Mouse (Mus musculus): ENCODE data around the gene Kremen2. TPM values are rescaled to one million over a fixed set of nuclear protein-coding genes. Genes with fewer than 3 reads are reported as not detected.

Kremen2 gene
- polyA plus RNA-seq, 1 experiment from 2014 or later: 2.2 TPM

- peaks cover 48% of the 10 kb centered on the region for H3K4me1 ChIP-seq
- peaks cover 22% of the 10 kb centered on the region for H3K27me3 ChIP-seq
- H3K4me3 ChIP-seq (replicated peaks): no peak overlapping the region
- no peaks in the 10 kb centered on the region for H3K9me3 ChIP-seq (replicated peaks)
- 16% methylated on average over 3 of the region's 3 CpGs for WGBS
- peak overlapping the region; percentile 78 for H3K27ac ChIP-seq
- no peaks in the 10 kb centered on the region for H3K36me3 ChIP-seq
- no peak overlapping the region for H3K9ac ChIP-seq
- peak; percentile 70 for ATAC-seq (replicated peaks; ENCODE audit: low FRiP score)
- H3K4me2 ChIP-seq: no peak overlapping the region
Observed at GRCm38 (mm10) chr17:23695801-23696200, 49.8 kb downstream of the Kremen2 start.

- peaks cover 42% of the 10 kb centered on the region for H3K4me1 ChIP-seq
- no peak overlapping the region for H3K9ac ChIP-seq
- ATAC-seq (replicated peaks; ENCODE audit: low FRiP score): no peak
- H3K27ac ChIP-seq: peak overlapping the region; percentile 78
- H3K27me3 ChIP-seq: peaks cover 14% of the 10 kb centered on the region
- no peak overlapping the region for H3K4me3 ChIP-seq (replicated peaks)
- WGBS: 79% methylated on average over 1 of the region's 1 CpGs
- no peaks in the 10 kb centered on the region for H3K9me3 ChIP-seq (replicated peaks)
- H3K36me3 ChIP-seq: no peaks in the 10 kb centered on the region
- H3K4me2 ChIP-seq: no peak overlapping the region
Observed at GRCm38 (mm10) chr17:23694491-23694890, 51.1 kb downstream of the Kremen2 start.

Other genes starting within 250 kb of the Kremen2 start
- gene Zfp213, start 181.6 kb downstream of the Kremen2 start, polyA plus RNA-seq (2015; fragmentation: Nextera tagmentation; extraction: Ambion mirVana): 20.9 and 22.8 TPM in 2 replicates
- 16.3 and 16.5 TPM in 2 replicates for gene Zfp13, start 146.3 kb downstream of the Kremen2 start, polyA plus RNA-seq (2015; fragmentation: Nextera tagmentation; extraction: Ambion mirVana)
- not detected in 2 replicates for gene Zscan10, start 145.0 kb downstream of the Kremen2 start, polyA plus RNA-seq (2015; fragmentation: Nextera tagmentation; extraction: Ambion mirVana)
- gene Mmp25, start 100.6 kb downstream of the Kremen2 start, polyA plus RNA-seq (2015; fragmentation: Nextera tagmentation; extraction: Ambion mirVana): 1.1 and 1.3 TPM in 2 replicates
- gene Bicdl2, start 85.3 kb downstream of the Kremen2 start, polyA plus RNA-seq (2015; fragmentation: Nextera tagmentation; extraction: Ambion mirVana): 1.3 and 1.5 TPM in 2 replicates
- gene Hcfc1r1, start 72.2 kb downstream of the Kremen2 start, polyA plus RNA-seq (2015; fragmentation: Nextera tagmentation; extraction: Ambion mirVana): 63.2 and 69.5 TPM in 2 replicates
- 52.4 and 53.4 TPM in 2 replicates for gene Thoc6, start 72.0 kb downstream of the Kremen2 start, polyA plus RNA-seq (2015; fragmentation: Nextera tagmentation; extraction: Ambion mirVana)
- 27.5 and 29.5 TPM in 2 replicates for gene Tnfrsf12a, start 68.4 kb downstream of the Kremen2 start, polyA plus RNA-seq (2015; fragmentation: Nextera tagmentation; extraction: Ambion mirVana)
- 189 and 191 TPM in 2 replicates for gene Cldn6, start 66.6 kb downstream of the Kremen2 start, polyA plus RNA-seq (2015; fragmentation: Nextera tagmentation; extraction: Ambion mirVana)
- gene Cldn9, start 61.8 kb downstream of the Kremen2 start, polyA plus RNA-seq (2015; fragmentation: Nextera tagmentation; extraction: Ambion mirVana): 51.2 and 53.1 TPM in 2 replicates
- gene 1520401A03Rik, start 23.1 kb downstream of the Kremen2 start, polyA plus RNA-seq (2015; fragmentation: Nextera tagmentation; extraction: Ambion mirVana): 0.14 and 0.88 TPM in 2 replicates
- 48.4 and 56.3 TPM in 2 replicates for gene Pkmyt1, start 19.5 kb downstream of the Kremen2 start, polyA plus RNA-seq (2015; fragmentation: Nextera tagmentation; extraction: Ambion mirVana)
- 19.8 and 23.8 TPM in 2 replicates for gene Paqr4, start 5.0 kb downstream of the Kremen2 start, polyA plus RNA-seq (2015; fragmentation: Nextera tagmentation; extraction: Ambion mirVana)
- gene Flywch1, start 25.8 kb upstream of the Kremen2 start, polyA plus RNA-seq (2015; fragmentation: Nextera tagmentation; extraction: Ambion mirVana): 89.5 and 91.0 TPM in 2 replicates
- gene Flywch2, start 40.2 kb upstream of the Kremen2 start, polyA plus RNA-seq (2015; fragmentation: Nextera tagmentation; extraction: Ambion mirVana): 35.0 and 37.4 TPM in 2 replicates
- gene Srrm2, start 44.7 kb upstream of the Kremen2 start, polyA plus RNA-seq (2015; fragmentation: Nextera tagmentation; extraction: Ambion mirVana): 496 and 536 TPM in 2 replicates
- gene Elob, start 83.3 kb upstream of the Kremen2 start, polyA plus RNA-seq (2015; fragmentation: Nextera tagmentation; extraction: Ambion mirVana): 999 and 1,052 TPM in 2 replicates
- gene Prss33, start 90.2 kb upstream of the Kremen2 start, polyA plus RNA-seq (2015; fragmentation: Nextera tagmentation; extraction: Ambion mirVana): 0.18 TPM in 1 of 2 replicates, not detected in the other
- gene Prss32, start 98.0 kb upstream of the Kremen2 start, polyA plus RNA-seq (2015; fragmentation: Nextera tagmentation; extraction: Ambion mirVana): 1.8 TPM in 1 of 2 replicates, not detected in the other
- 3.2 and 3.3 TPM in 2 replicates for gene Prss41, start 98.3 kb upstream of the Kremen2 start, polyA plus RNA-seq (2015; fragmentation: Nextera tagmentation; extraction: Ambion mirVana)
- gene Prss21, start 122.2 kb upstream of the Kremen2 start, polyA plus RNA-seq (2015; fragmentation: Nextera tagmentation; extraction: Ambion mirVana): not detected in 2 replicates
- gene Dcpp1, start 135.0 kb upstream of the Kremen2 start, polyA plus RNA-seq (2015; fragmentation: Nextera tagmentation; extraction: Ambion mirVana): not detected in 2 replicates
- not detected in 2 replicates for gene Dcpp2, start 135.0 kb upstream of the Kremen2 start, polyA plus RNA-seq (2015; fragmentation: Nextera tagmentation; extraction: Ambion mirVana)
- gene Dcpp3, start 171.6 kb upstream of the Kremen2 start, polyA plus RNA-seq (2015; fragmentation: Nextera tagmentation; extraction: Ambion mirVana): not detected in 2 replicates
- gene Sbp, start 195.8 kb upstream of the Kremen2 start, polyA plus RNA-seq (2015; fragmentation: Nextera tagmentation; extraction: Ambion mirVana): not detected in 2 replicates
- not detected in 2 replicates for gene Sbpl, start 209.4 kb upstream of the Kremen2 start, polyA plus RNA-seq (2015; fragmentation: Nextera tagmentation; extraction: Ambion mirVana)
- gene Prss30, start 234.7 kb upstream of the Kremen2 start, polyA plus RNA-seq (2015; fragmentation: Nextera tagmentation; extraction: Ambion mirVana): 0.18 and 0.23 TPM in 2 replicates